Mouse (Mus musculus) 3T3-L1 (cell line): ENCODE data around the gene Gm21915.

Experiments used
- DNase-seq: peaks from one replicate; pipeline ENCODE4 v3.0.0-alpha.2; 2015; ENCODE audit warnings: low read depth, low spot score

The Gm21915 gene

GRCm38 (mm10) chr9:40717182-40717874 is 46.9 kb downstream of the Gm21915 start:
- no peak for DNase-seq

GRCm38 (mm10) chr9:40717875-40718185 is 47.4 kb downstream of the Gm21915 start:
- peak; percentile 20 for DNase-seq
